Mouse (Mus musculus): ENCODE measurements around the gene Art4.

DNA sequence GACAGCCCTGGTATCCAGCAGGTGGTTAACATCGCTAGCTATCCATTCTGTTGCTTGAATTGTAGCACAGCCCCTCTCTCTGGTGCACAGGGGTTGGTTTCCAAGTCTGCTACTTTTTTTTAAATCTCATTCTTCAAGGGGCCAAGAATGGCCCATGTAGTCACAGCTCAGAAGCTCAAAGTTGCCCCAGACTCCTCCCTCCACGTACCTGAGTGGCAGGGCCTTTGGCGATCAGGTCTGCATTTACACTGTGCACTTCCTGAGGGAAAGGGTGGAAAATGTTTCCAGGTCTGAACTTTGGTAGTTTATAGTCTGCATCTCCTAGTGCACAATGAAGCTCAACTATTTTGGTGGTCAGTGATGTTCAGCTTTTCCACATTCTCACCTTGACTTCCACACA lies 10.3 kb downstream of the Art4 start:
- TF ChIP-seq CTCF (IDR thresholded peaks at IDR 0.05; ENCODE audit: low read depth, low read length) (no peak), EP300 (IDR thresholded peaks at IDR 0.05; ENCODE audit: insufficient read depth, low read depth, low read length) (no peak), POLR2A (IDR thresholded peaks at IDR 0.05; ENCODE audit: insufficient read depth, low read length) (no peak)
